Mouse (Mus musculus): Measurements from ENCODE around the gene Kirrel3. TPM values are rescaled to one million over a fixed set of nuclear protein-coding genes. Genes with fewer than 3 reads are reported as not detected.

Kirrel3 gene
- total RNA-seq, 2 experiments from 2014 or later: 1.7 to 1.9 TPM

- DNase-seq: peak; percentile 75
These were observed 267.1 kb downstream of the Kirrel3 start for GRCm38 (mm10) chr9:34752801-34753170.

- DNase-seq: no peak
These were observed 268.2 kb downstream of the Kirrel3 start for GRCm38 (mm10) chr9:34753891-34754290.

GRCm38 (mm10) chr9:34754523-34755097 lies 268.9 kb downstream of the Kirrel3 start:
- DNase-seq: no peak

- DNase-seq: no peak
These were observed 270.4 kb downstream of the Kirrel3 start for GRCm38 (mm10) chr9:34756055-34756454.

GRCm38 (mm10) chr9:34758925-34759324 lies 273.2 kb downstream of the Kirrel3 start:
- DNase-seq: no peak

GRCm38 (mm10) chr9:34760521-34760920 lies 274.8 kb downstream of the Kirrel3 start:
- DNase-seq: no peak

GRCm38 (mm10) chr9:34766792-34767623 lies 281.3 kb downstream of the Kirrel3 start:
- no peak for DNase-seq

GRCm38 (mm10) chr9:34768961-34769360 lies 283.3 kb downstream of the Kirrel3 start:
- DNase-seq: no peak

GRCm38 (mm10) chr9:34770951-34771350 lies 285.3 kb downstream of the Kirrel3 start:
- DNase-seq: no peak

- no peak for DNase-seq
These were observed 285.7 kb downstream of the Kirrel3 start for GRCm38 (mm10) chr9:34771401-34771800.

GRCm38 (mm10) chr9:34772022-34772437 lies 286.3 kb downstream of the Kirrel3 start:
- no peak for DNase-seq

GRCm38 (mm10) chr9:34781356-34781755 lies 295.7 kb downstream of the Kirrel3 start:
- no peak for DNase-seq

GRCm38 (mm10) chr9:34787915-34788314 lies 302.2 kb downstream of the Kirrel3 start:
- no peak for DNase-seq

GRCm38 (mm10) chr9:34795226-34795625 lies 309.5 kb downstream of the Kirrel3 start:
- no peak for DNase-seq

GRCm38 (mm10) chr9:34797688-34798339 lies 312.1 kb downstream of the Kirrel3 start:
- no peak for DNase-seq

GRCm38 (mm10) chr9:34801662-34802061 lies 316.0 kb downstream of the Kirrel3 start:
- no peak for DNase-seq

GRCm38 (mm10) chr9:34806854-34807253 lies 321.2 kb downstream of the Kirrel3 start:
- DNase-seq: no peak

- DNase-seq: no peak
These were observed 324.4 kb downstream of the Kirrel3 start for GRCm38 (mm10) chr9:34809993-34810513.

- no peak for DNase-seq
These were observed 332.8 kb downstream of the Kirrel3 start for GRCm38 (mm10) chr9:34818325-34818976.

- no peak for DNase-seq
These were observed 338.8 kb downstream of the Kirrel3 start for GRCm38 (mm10) chr9:34824358-34825088.

- no peak for DNase-seq
These were observed 339.4 kb downstream of the Kirrel3 start for GRCm38 (mm10) chr9:34825089-34825400.

All from gastrocnemius, postnatal 10 days (tissue).